Mouse (Mus musculus) stomach, postnatal 0 days (tissue): ENCODE measurements around the gene Tnik.

Source experiments
- CTCF ChIP-seq: IDR thresholded peaks from 2 replicates; pipeline ENCODE4 v1.5.1; 2016; ENCODE audit warnings: antibody characterized with exemption, low read depth, mild to moderate bottlenecking, moderate library complexity
- EP300 ChIP-seq: optimal IDR thresholded peaks from 2 replicates; pipeline ENCODE3; 2016; ENCODE audit warnings: antibody characterized with exemption

GRCm38 (mm10) chr3:28547965-28548730 lies 285.1 kb downstream of the Tnik start:
- TF ChIP-seq CTCF (peak; percentile 29; the same call in 1 of the 2 replicates), EP300 (no peak)
